Mouse (Mus musculus): ENCODE data around the gene Mxra8. TPM values are rescaled to one million over a fixed set of nuclear protein-coding genes. Genes with fewer than 3 reads are reported as not detected.

Mxra8 gene
- 69.2 and 97.5 TPM in 2 replicates for polyA plus RNA-seq (2012; rRNA removed; ENCODE audit: low replicate concordance)

GRCm38 (mm10) chr4:155839483-155839910, at the start of gene Mxra8:
Gene Mxra8 (plus strand): TSS chr4:155839680.

GRCm38 (mm10) chr4:155790021-155790489, 49.4 kb upstream of the Mxra8 start, which contains the start of gene Ankrd65:
Gene Ankrd65 (plus strand): TSS chr4:155790439.

GRCm38 (mm10) chr4:155802741-155803339, 36.6 kb upstream of the Mxra8 start, which contains the start of gene Mrpl20:
Gene Mrpl20 (plus strand): TSS chr4:155802878.

GRCm38 (mm10) chr4:155811929-155812664, 27.4 kb upstream of the Mxra8 start, which contains the start of gene Ccnl2:
Gene Ccnl2 (plus strand): TSS chr4:155812489.

GRCm38 (mm10) chr4:155831205-155831766, 8.2 kb upstream of the Mxra8 start, which contains the start of gene Aurkaip1:
Gene Aurkaip1 (plus strand): TSS chr4:155831272.

GRCm38 (mm10) chr4:155846871-155847578, 7.5 kb downstream of the Mxra8 start, which contains the start of gene Dvl1:
Gene Dvl1 (plus strand): TSS chr4:155847402.

GRCm38 (mm10) chr4:155863001-155863400, 23.5 kb downstream of the Mxra8 start, which contains the start of gene Tas1r3:
Gene Tas1r3 (minus strand): TSS chr4:155863362.

GRCm38 (mm10) chr4:155869317-155870033, 30.0 kb downstream of the Mxra8 start, which contains the start of the genes Cptp and Ints11:
Gene Cptp (minus strand): TSS chr4:155869440.
Gene Ints11 (plus strand): TSS chr4:155869546.

GRCm38 (mm10) chr4:155891551-155892001, 52.1 kb downstream of the Mxra8 start, which contains the start of the genes Pusl1 and Acap3:
Gene Pusl1 (minus strand): TSS chr4:155891781.
Gene Acap3 (plus strand): TSS chr4:155891822.

Other genes with a start within 250 kb of the Mxra8 start
- 16.8 and 17.8 TPM in 2 replicates for gene Slc35e2, start 238.3 kb upstream of the Mxra8 start, polyA plus RNA-seq (2012; rRNA removed; ENCODE audit: low replicate concordance)
- gene Cdk11b, start 214.8 kb upstream of the Mxra8 start, polyA plus RNA-seq (2012; rRNA removed; ENCODE audit: low replicate concordance): 28.5 and 44.9 TPM in 2 replicates
- gene Gm10563, start 194.3 kb upstream of the Mxra8 start, polyA plus RNA-seq (2012; rRNA removed; ENCODE audit: low replicate concordance): not detected in 2 replicates
- 23.1 and 28.4 TPM in 2 replicates for gene Mmp23, start 186.3 kb upstream of the Mxra8 start, polyA plus RNA-seq (2012; rRNA removed; ENCODE audit: low replicate concordance)
- 63.6 and 88.9 TPM in 2 replicates for gene Mib2, start 170.5 kb upstream of the Mxra8 start, polyA plus RNA-seq (2012; rRNA removed; ENCODE audit: low replicate concordance)
- 28.5 and 30.2 TPM in 2 replicates for gene Fndc10, start 145.3 kb upstream of the Mxra8 start, polyA plus RNA-seq (2012; rRNA removed; ENCODE audit: low replicate concordance)
- gene Ssu72, start 134.9 kb upstream of the Mxra8 start, polyA plus RNA-seq (2012; rRNA removed; ENCODE audit: low replicate concordance): 124 and 138 TPM in 2 replicates
- gene Tmem240, start 104.9 kb upstream of the Mxra8 start, polyA plus RNA-seq (2012; rRNA removed; ENCODE audit: low replicate concordance): 0.58 and 0.78 TPM in 2 replicates
- 102 and 109 TPM in 2 replicates for gene Atad3a, start 78.6 kb upstream of the Mxra8 start, polyA plus RNA-seq (2012; rRNA removed; ENCODE audit: low replicate concordance)
- 19.1 and 135 TPM in 2 replicates for gene Vwa1, start 65.0 kb upstream of the Mxra8 start, polyA plus RNA-seq (2012; rRNA removed; ENCODE audit: low replicate concordance)
- 3.1 and 6.1 TPM in 2 replicates for gene Tmem88b, start 53.8 kb upstream of the Mxra8 start, polyA plus RNA-seq (2012; rRNA removed; ENCODE audit: low replicate concordance)
- not detected in 2 replicates for gene Ankrd65, start 49.2 kb upstream of the Mxra8 start, polyA plus RNA-seq (2012; rRNA removed; ENCODE audit: low replicate concordance)
- gene Mrpl20, start 36.8 kb upstream of the Mxra8 start, polyA plus RNA-seq (2012; rRNA removed; ENCODE audit: low replicate concordance): 32.6 and 49.9 TPM in 2 replicates
- gene Ccnl2, start 27.2 kb upstream of the Mxra8 start, polyA plus RNA-seq (2012; rRNA removed; ENCODE audit: low replicate concordance): 23.8 and 25.3 TPM in 2 replicates
- 159 and 208 TPM in 2 replicates for gene Aurkaip1, start 8.4 kb upstream of the Mxra8 start, polyA plus RNA-seq (2012; rRNA removed; ENCODE audit: low replicate concordance)
- gene Dvl1, start 7.7 kb downstream of the Mxra8 start, polyA plus RNA-seq (2012; rRNA removed; ENCODE audit: low replicate concordance): 142 and 173 TPM in 2 replicates
- 1.1 and 1.2 TPM in 2 replicates for gene Tas1r3, start 23.7 kb downstream of the Mxra8 start, polyA plus RNA-seq (2012; rRNA removed; ENCODE audit: low replicate concordance)
- gene Cptp, start 29.8 kb downstream of the Mxra8 start, polyA plus RNA-seq (2012; rRNA removed; ENCODE audit: low replicate concordance): 56.0 and 86.9 TPM in 2 replicates
- gene Ints11, start 29.9 kb downstream of the Mxra8 start, polyA plus RNA-seq (2012; rRNA removed; ENCODE audit: low replicate concordance): 14.6 and 19.2 TPM in 2 replicates
- 30.9 and 65.5 TPM in 2 replicates for gene Pusl1, start 52.1 kb downstream of the Mxra8 start, polyA plus RNA-seq (2012; rRNA removed; ENCODE audit: low replicate concordance)
- gene Acap3, start 52.1 kb downstream of the Mxra8 start, polyA plus RNA-seq (2012; rRNA removed; ENCODE audit: low replicate concordance): 13.3 and 14.8 TPM in 2 replicates
- 123 and 179 TPM in 2 replicates for gene Ube2j2, start 104.2 kb downstream of the Mxra8 start, polyA plus RNA-seq (2012; rRNA removed; ENCODE audit: low replicate concordance)
- 121 and 260 TPM in 2 replicates for gene C1qtnf12, start 122.6 kb downstream of the Mxra8 start, polyA plus RNA-seq (2012; rRNA removed; ENCODE audit: low replicate concordance)
- gene B3galt6, start 153.0 kb downstream of the Mxra8 start, polyA plus RNA-seq (2012; rRNA removed; ENCODE audit: low replicate concordance): 5.3 and 6.9 TPM in 2 replicates
- gene Sdf4, start 153.2 kb downstream of the Mxra8 start, polyA plus RNA-seq (2012; rRNA removed; ENCODE audit: low replicate concordance): 44.0 and 69.6 TPM in 2 replicates
- 3.6 and 6.5 TPM in 2 replicates for gene Tnfrsf4, start 174.2 kb downstream of the Mxra8 start, polyA plus RNA-seq (2012; rRNA removed; ENCODE audit: low replicate concordance)
- 2.5 and 3.5 TPM in 2 replicates for gene Tnfrsf18, start 186.5 kb downstream of the Mxra8 start, polyA plus RNA-seq (2012; rRNA removed; ENCODE audit: low replicate concordance)
- gene Ttll10, start 219.7 kb downstream of the Mxra8 start, polyA plus RNA-seq (2012; rRNA removed; ENCODE audit: low replicate concordance): 5.6 and 8.2 TPM in 2 replicates